Mouse (Mus musculus) bone marrow, adult 2 months (tissue): ENCODE measurements around the gene Elmo1. TPM values are rescaled to one million over a fixed set of nuclear protein-coding genes. Genes with fewer than 3 reads are reported as not detected.

Experiments used
- H3K27ac ChIP-seq: fragments of 200-500 bp; 2 replicates; pipeline ENCODE4 v1.5.1; 2012; ENCODE audit warnings: low read depth, mild to moderate bottlenecking, control low read depth, inconsistent platforms, low read length; ENCODE audit not compliant: control insufficient read depth, poor library complexity, insufficient read depth
- H3K4me1 ChIP-seq: fragments of 200-500 bp; 2 replicates; pipeline ENCODE4 v1.6.1; 2011; ENCODE audit warnings: low read length; ENCODE audit not compliant: control insufficient read depth, insufficient read depth
- H3K4me3 ChIP-seq: fragments of 200-500 bp; replicated peaks from 2 replicates; pipeline ENCODE3; 2011; ENCODE audit warnings: mild to moderate bottlenecking, low read depth, low read length, control low read depth; ENCODE audit not compliant: control insufficient read depth
- CTCF ChIP-seq: fragments of 200-500 bp; IDR thresholded peaks from 2 replicates; pipeline ENCODE4 v1.5.1; 2011; ENCODE audit warnings: low read length, control low read depth; ENCODE audit not compliant: control insufficient read depth, insufficient read depth
- POLR2A ChIP-seq: fragments of 200-500 bp; IDR thresholded peaks from 2 replicates; pipeline ENCODE4 v1.6.1; 2011; ENCODE audit warnings: low read depth, mild to moderate bottlenecking, control low read depth, low read length, borderline replicate concordance; ENCODE audit not compliant: control insufficient read depth
- WGBS: fragments of 180-500 bp; shearing (Covaris S2); methylation state at CpG from one replicate; pipeline ENCODE4 v1.1.7; 2018; 5-methylcytosine and 5-hydroxymethylcytosine counted together
- polyA plus RNA-seq: library from polyadenylated mRNA; stranded (reverse); fragments of >200 nt; gene quantifications from 2 replicates; pipeline ENCODE4 v1.2.4, GENCODE M21; 2011; ENCODE audit warnings: low replicate concordance; ENCODE audit not compliant: missing spikeins, insufficient read depth, insufficient read length

Elmo1 gene
- polyA plus RNA-seq, 1 experiment, result 13.2 TPM

DNA sequence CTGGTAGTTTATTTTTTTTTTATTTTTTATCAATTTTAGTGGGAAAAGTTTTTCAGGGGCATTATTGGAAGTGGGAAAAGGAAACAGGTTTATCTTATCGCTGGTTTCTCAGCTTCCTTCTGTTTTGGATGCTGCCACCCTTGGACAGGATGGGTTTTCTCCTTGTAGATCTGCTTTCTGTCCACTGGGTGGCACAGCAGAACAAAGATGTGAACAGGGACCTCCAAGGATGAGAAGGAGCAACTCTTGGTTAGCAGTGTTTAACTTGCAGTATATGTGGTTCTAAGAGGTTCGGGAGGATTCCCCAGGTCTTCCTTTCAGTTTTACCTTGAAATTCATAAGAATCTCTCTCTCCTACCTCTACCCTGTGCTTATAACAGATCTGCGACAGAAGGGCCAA is 209.0 kb downstream of the Elmo1 start:
- TF ChIP-seq CTCF (peak; percentile 21; the same call in 1 of the 2 replicates), POLR2A (no peak)
- Histone ChIP-seq H3K27ac (no peak overlapping the region), H3K4me1 (no peaks in the 10 kb centered on the region), H3K4me3 (no peak overlapping the region)
- 55% methylated on average over 3 of the region's 3 CpGs for WGBS

DNA sequence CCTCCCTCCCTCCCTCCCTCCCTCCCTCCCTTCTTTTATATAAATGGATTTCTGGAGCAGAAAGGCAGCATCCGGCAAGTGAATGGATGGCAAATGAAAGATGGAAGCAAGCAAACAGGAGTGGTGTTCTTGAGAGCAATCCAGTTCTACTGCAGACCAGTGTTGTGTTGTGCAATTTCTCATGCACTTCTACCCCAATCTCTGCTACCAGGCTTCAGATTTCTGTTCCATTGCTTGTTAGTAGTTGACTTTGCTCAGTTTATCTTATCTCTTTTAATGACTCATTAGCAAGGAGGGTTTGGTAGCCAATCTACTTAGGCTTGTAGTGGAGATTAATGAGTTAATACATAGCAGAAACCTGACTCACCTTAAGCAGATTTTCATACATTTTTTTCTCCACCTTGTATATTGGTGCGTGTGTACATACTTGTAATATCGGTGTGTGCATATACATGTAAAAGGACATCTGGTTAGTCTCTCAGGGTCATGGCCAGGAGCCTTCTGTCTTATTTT is 209.7 kb downstream of the Elmo1 start:
- TF ChIP-seq CTCF (no peak), POLR2A (no peak)
- Histone ChIP-seq H3K4me3 (no peak overlapping the region), H3K4me1 (no peaks in the 10 kb centered on the region), H3K27ac (no peak overlapping the region)
- WGBS, result 83% methylated on average over 3 of the region's 3 CpGs

GRCm38 (mm10) chr13:20300626-20301025 is 210.2 kb downstream of the Elmo1 start:
- Histone ChIP-seq H3K4me3 (no peak overlapping the region), H3K4me1 (no peaks in the 10 kb centered on the region), H3K27ac (no peak overlapping the region)
- TF ChIP-seq CTCF (no peak), POLR2A (no peak)
- 68% methylated on average over 3 of the region's 3 CpGs for WGBS

GRCm38 (mm10) chr13:20301760-20302159 is 211.4 kb downstream of the Elmo1 start:
- Histone ChIP-seq H3K4me1 (no peaks in the 10 kb centered on the region; the same call in 1 of the 2 replicates), H3K4me3 (no peak overlapping the region), H3K27ac (no peak overlapping the region)
- TF ChIP-seq CTCF, result no peak
- TF ChIP-seq POLR2A, result no peak
- 85% methylated on average over 7 of the region's 7 CpGs for WGBS

DNA sequence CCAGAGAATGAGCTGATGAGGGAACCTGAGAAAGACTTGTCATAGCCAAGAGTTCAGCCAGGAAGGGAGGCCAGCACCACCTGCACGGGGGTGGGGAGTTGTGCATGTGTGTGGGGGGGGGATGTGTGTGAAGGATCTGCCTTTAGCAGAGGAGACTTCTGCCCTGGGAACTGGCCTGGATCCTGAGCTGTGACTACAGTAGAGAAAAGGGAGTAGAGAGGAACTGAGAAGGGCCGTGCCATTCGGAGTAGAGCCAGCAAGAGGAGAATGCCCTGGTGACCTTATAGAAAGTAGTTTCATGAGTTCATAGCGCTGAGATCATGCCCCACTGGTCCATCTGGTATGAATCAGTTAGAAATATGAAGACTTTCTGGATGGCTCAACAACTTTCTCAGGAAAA is 215.2 kb downstream of the Elmo1 start:
- Histone ChIP-seq H3K4me3 (no peak overlapping the region), H3K4me1 (no peaks in the 10 kb centered on the region; the same call in 1 of the 2 replicates), H3K27ac (no peak overlapping the region)
- TF ChIP-seq CTCF (no peak), POLR2A (no peak)
- 55% methylated on average over 4 of the region's 4 CpGs for WGBS

DNA sequence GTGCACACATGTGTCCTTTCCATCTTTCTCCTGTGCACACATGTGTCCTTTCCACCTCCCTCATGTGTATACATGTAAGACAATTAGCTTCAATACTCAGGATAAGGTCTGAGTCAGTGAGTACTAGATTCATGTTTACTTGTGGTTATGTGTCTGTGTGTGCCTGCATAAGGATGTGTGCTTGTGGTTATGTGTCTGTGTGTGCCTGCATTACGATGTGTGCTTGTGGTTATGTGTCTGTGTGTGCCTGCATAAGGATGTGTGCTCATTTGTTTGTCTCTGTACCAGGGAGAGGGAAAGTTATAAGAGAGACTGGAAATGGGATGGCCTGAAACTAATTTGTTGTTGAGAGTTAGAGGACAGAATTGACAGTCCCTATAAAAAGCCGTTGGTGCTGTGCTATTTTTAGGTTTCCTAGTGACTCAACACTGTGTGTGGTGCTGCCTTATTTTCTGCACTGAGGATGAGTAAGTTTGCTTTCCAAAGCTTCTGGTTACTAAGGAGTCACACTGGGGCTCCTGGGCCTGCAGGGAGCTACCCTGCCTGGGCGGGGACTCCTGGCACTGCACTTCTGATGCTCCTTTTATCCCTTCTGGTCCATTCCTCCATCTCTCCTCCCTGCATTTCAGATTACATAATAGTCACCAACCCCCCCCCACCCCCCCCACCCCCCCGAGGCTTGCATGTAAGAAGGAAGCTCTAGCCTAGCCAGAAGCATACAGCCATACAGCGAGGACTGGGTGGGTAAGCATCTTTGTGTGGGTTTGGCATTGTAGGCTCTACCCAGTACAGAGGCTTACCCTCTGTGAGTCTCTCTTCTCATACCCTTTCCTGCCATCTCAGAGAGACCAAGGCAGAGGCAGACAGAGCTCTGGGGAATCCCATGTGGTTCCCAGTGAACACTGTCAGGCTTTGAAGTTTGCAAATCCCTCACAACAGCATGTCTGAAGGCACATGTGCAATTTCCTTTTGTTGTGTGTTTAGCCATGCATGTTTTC is 216.1 kb downstream of the Elmo1 start:
- TF ChIP-seq POLR2A (no peak), CTCF (no peak)
- H3K27ac ChIP-seq, result no peak overlapping the region
- H3K4me1 ChIP-seq, result no peaks in the 10 kb centered on the region; the same call in 1 of the 2 replicates
- WGBS, result 25% methylated on average over 5 of the region's 5 CpGs
- no peak overlapping the region for H3K4me3 ChIP-seq

DNA sequence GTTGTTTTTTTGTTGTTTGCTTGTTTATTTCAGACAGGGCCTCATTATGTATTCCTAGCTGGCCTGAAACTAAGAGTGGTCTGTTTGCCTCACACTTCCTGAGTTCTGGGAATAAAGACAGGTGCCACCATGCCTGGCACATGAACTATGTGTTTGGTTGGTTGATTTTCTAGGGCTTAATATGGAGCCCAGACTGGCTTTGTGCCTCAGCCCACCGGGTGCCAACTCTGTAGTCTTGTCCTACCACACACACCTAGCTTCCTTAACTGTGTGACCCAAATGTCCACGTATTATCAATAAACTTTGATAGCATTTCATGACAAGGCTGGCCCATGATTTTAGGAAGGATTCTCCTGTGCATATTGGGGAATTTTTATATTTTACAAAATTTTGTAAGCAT is 217.0 kb downstream of the Elmo1 start:
- 60% methylated on average over 2 of the region's 2 CpGs for WGBS
- Histone ChIP-seq H3K4me3 (no peak overlapping the region), H3K27ac (no peak overlapping the region), H3K4me1 (no peaks in the 10 kb centered on the region; the same call in 1 of the 2 replicates)
- no peak for TF ChIP-seq CTCF
- no peak for TF ChIP-seq POLR2A

GRCm38 (mm10) chr13:20311612-20312011 is 221.2 kb downstream of the Elmo1 start:
- no peaks in the 10 kb centered on the region; the same call in 1 of the 2 replicates for H3K4me1 ChIP-seq
- WGBS, result 13% methylated on average over 3 of the region's 3 CpGs
- no peak overlapping the region for H3K27ac ChIP-seq
- H3K4me3 ChIP-seq, result no peak overlapping the region
- TF ChIP-seq CTCF (peak; percentile 60), POLR2A (no peak)
